Mouse (Mus musculus) intestine, embryonic 16.5 days (tissue): ENCODE measurements around the gene Rab3a. TPM values are rescaled to one million over a fixed set of nuclear protein-coding genes. Genes with fewer than 3 reads are reported as not detected.

Experiments used
- ATAC-seq: fragments of 200-750 bp; cut with Nextera tagmentation; 2 replicates; pipeline ENCODE4 v1.8.0; 2017; ENCODE audit warnings: moderate TSS enrichment, moderate library complexity
- H3K27ac ChIP-seq: fragments of 300-500 bp; sonication (generic); 2 replicates; pipeline ENCODE4 v1.5.1; 2014; ENCODE audit warnings: mild to moderate bottlenecking, low read length
- H3K27me3 ChIP-seq: fragments of 300-500 bp; sonication (generic); replicated peaks from 2 replicates; pipeline ENCODE4 v1.6.1; 2014; ENCODE audit warnings: low read length, control low read depth, mixed read lengths; ENCODE audit not compliant: control insufficient read depth, insufficient read depth
- H3K36me3 ChIP-seq: fragments of 300-500 bp; sonication (generic); 2 replicates; pipeline ENCODE4 v1.6.1; 2014; ENCODE audit warnings: low read length, control low read depth; ENCODE audit not compliant: control insufficient read depth, insufficient read depth
- H3K4me1 ChIP-seq: fragments of 300-500 bp; sonication (generic); 2 replicates; pipeline ENCODE4 v1.6.1; 2014; ENCODE audit warnings: low read length, control low read depth, mixed read lengths; ENCODE audit not compliant: control insufficient read depth, insufficient read depth
- H3K4me2 ChIP-seq: fragments of 300-500 bp; sonication (generic); 2 replicates; pipeline ENCODE4 v1.6.1; 2014; ENCODE audit warnings: low read depth, low read length, control low read depth
- H3K4me3 ChIP-seq: fragments of 300-500 bp; sonication (generic); 2 replicates; pipeline ENCODE4 v1.5.1; 2014; ENCODE audit warnings: mild to moderate bottlenecking, low read length
- H3K9ac ChIP-seq: fragments of 300-500 bp; sonication (generic); 2 replicates; pipeline ENCODE4 v1.6.1; 2014; ENCODE audit warnings: low read depth, low read length
- H3K9me3 ChIP-seq: fragments of 300-500 bp; sonication (generic); 2 replicates; pipeline ENCODE4 v1.6.1; 2016; ENCODE audit warnings: low read length, control low read depth; ENCODE audit not compliant: control insufficient read depth
- WGBS: fragments of 180-500 bp; shearing (Covaris S2); extraction: QIAGEN DNeasy Blood & Tissue Kit; methylation state at CpG from one replicate; pipeline ENCODE4 v1.1.7; 2014; 5-methylcytosine and 5-hydroxymethylcytosine counted together
- polyA plus RNA-seq: library from polyadenylated mRNA; unstranded; fragments of >200 nt; fragmentation: Nextera tagmentation; extraction: Ambion mirVana; gene quantifications from 2 replicates; pipeline ENCODE4 v1.2.1, GENCODE M21; 2015

Rab3a gene
- polyA plus RNA-seq, 1 experiment from 2014 or later, result 25.6 TPM

DNA sequence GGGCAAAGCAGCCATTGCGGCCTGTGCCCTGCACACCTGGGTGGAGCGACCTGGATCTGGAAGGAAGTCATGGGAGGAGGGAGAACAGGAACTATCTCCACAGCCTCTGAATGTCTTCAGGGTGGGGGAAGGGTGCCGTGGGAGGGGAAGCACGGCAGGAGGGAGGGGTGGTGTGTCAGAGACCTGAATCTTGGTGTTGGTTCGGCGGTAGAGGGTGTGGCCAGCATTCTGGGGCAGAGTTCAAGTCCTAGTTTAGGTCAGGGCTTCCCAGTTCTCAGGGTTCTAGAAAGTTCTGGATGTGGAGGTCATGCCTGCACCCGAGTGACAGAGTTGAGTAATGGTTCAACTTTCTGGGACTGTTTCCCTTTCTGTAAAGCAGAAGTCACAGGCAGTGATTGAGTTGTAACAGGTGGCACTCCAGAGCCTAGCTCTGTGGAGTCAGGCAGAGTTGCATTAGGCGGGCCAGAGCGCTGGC, 34.6 kb upstream of the Rab3a start:
- no peak overlapping the region for H3K4me2 ChIP-seq
- no peak overlapping the region for H3K9ac ChIP-seq
- H3K4me3 ChIP-seq, result no peak overlapping the region
- H3K4me1 ChIP-seq, result peaks cover 12% of the 10 kb centered on the region
- H3K9me3 ChIP-seq, result no peaks in the 10 kb centered on the region
- no peaks in the 10 kb centered on the region for H3K27me3 ChIP-seq
- H3K27ac ChIP-seq, result peak overlapping the region; percentile 20; the same call in 1 of the 2 replicates
- H3K36me3 ChIP-seq, result no peaks in the 10 kb centered on the region
- peak; percentile 20 for ATAC-seq
- 46% methylated on average over 9 of the region's 9 CpGs for WGBS

GRCm38 (mm10) chr8:70720739-70721138, 33.7 kb upstream of the Rab3a start:
- no peak for ATAC-seq

DNA sequence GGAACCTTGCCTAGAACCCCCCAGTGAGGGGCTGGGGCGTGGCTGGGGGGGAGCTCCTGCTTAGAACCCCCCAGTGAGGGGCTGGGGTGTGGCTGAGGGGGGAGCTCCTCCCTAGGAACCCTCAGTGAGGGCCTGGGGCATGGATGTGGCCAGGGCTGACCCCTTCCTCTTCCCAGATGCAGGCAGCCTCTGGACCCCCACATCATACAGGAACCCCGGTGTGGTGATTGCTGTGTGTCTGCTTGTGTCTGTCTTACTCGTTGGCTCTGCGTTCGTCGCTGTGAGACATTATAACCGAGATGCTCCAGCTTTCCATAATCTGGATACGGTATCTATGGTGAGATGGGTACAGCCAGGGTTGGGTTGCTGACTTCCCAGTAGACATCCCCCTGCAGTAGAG, 32.9 kb upstream of the Rab3a start:
- Histone ChIP-seq H3K9me3 (no peaks in the 10 kb centered on the region), H3K4me3 (no peak overlapping the region), H3K4me1 (peaks cover 12% of the 10 kb centered on the region), H3K36me3 (no peaks in the 10 kb centered on the region), H3K4me2 (no peak overlapping the region), H3K27me3 (0 out of 2 replicates have a peak, but pooled peaks cover 1% of the 10 kb centered on the region), H3K9ac (0 out of 2 replicates have a peak overlapping the region, but pooled peaks have one; percentile 19), H3K27ac (no peak overlapping the region)
- WGBS, result 89% methylated on average over 8 of the region's 8 CpGs
- ATAC-seq, result no peak

More at GRCm38 (mm10) chr8:70720739-70721138, 33.7 kb upstream of the Rab3a start:
- no peak overlapping the region for H3K27ac ChIP-seq
- H3K4me1 ChIP-seq, result peaks cover 12% of the 10 kb centered on the region
- H3K36me3 ChIP-seq, result no peaks in the 10 kb centered on the region
- no peak overlapping the region for H3K9ac ChIP-seq
- no peaks in the 10 kb centered on the region for H3K27me3 ChIP-seq
- H3K4me2 ChIP-seq, result no peak overlapping the region
- H3K4me3 ChIP-seq, result no peak overlapping the region
- WGBS, result 6% methylated on average over 3 of the region's 3 CpGs
- no peaks in the 10 kb centered on the region for H3K9me3 ChIP-seq

DNA sequence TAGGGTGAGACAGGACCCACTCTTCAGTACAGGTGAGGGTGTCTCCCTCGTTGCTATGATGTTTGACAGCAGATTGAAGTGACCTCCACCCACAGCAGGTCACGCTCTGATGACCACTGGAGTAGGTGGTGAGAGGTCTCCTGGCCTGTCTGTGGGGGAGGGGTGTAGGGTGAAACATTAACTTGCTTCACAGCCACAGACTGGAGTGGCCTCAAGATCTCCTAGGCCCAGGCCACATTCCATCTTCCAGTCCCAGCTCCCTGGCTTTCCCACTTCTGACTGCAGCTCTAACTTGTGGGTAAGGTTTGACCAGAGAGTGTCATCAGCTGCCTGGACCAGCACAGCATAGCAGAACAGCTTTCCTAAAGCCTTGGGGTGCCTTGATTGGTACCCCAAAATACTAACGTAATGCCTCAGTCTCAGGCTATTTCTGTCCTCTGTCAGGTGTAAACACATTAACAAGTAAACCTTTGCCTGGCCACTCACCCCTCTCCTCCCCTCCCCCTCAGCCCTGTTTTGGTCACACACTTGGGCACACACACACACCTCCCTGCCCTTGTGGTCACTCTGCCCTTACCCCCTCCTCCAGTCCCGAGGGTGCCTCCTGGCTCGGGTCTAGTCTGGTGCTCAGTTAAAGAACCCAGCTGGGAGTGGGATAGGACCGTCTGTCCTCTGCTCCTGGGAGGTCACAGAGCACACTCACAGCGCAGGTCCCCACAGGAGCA, 30.8 kb upstream of the Rab3a start, which contains the start of gene Pde4c:
Pde4c (plus strand) TSS at position 235 of the 725 bp plus-strand sequence.
- Histone ChIP-seq H3K9ac (peak within 1 kb of the TSS; percentile 33), H3K4me1 (peaks cover 12% of the 10 kb centered on the region), H3K27me3 (0 out of 2 replicates have a peak, but pooled peaks cover 3% of the 10 kb centered on the region), H3K4me3 (no peak within 1 kb of the TSS), H3K36me3 (no peaks in the 10 kb centered on the region), H3K9me3 (no peaks in the 10 kb centered on the region), H3K4me2 (no peak within 1 kb of the TSS), H3K27ac (no peak within 1 kb of the TSS)
- WGBS, result 39% methylated on average over 7 of the region's 7 CpGs
- ATAC-seq, result peak; percentile 71

GRCm38 (mm10) chr8:70724216-70724615, 30.3 kb upstream of the Rab3a start:
- ATAC-seq, result no peak
- H3K27me3 ChIP-seq, result 0 out of 2 replicates have a peak, but pooled peaks cover 7% of the 10 kb centered on the region
- H3K4me2 ChIP-seq, result no peak overlapping the region
- H3K36me3 ChIP-seq, result no peaks in the 10 kb centered on the region
- no peak overlapping the region for H3K27ac ChIP-seq
- H3K4me1 ChIP-seq, result peaks cover 12% of the 10 kb centered on the region
- H3K9me3 ChIP-seq, result no peaks in the 10 kb centered on the region
- WGBS, result 78% methylated on average over 12 of the region's 12 CpGs
- H3K9ac ChIP-seq, result peak overlapping the region; percentile 33; the same call in 1 of the 2 replicates
- no peak overlapping the region for H3K4me3 ChIP-seq

DNA sequence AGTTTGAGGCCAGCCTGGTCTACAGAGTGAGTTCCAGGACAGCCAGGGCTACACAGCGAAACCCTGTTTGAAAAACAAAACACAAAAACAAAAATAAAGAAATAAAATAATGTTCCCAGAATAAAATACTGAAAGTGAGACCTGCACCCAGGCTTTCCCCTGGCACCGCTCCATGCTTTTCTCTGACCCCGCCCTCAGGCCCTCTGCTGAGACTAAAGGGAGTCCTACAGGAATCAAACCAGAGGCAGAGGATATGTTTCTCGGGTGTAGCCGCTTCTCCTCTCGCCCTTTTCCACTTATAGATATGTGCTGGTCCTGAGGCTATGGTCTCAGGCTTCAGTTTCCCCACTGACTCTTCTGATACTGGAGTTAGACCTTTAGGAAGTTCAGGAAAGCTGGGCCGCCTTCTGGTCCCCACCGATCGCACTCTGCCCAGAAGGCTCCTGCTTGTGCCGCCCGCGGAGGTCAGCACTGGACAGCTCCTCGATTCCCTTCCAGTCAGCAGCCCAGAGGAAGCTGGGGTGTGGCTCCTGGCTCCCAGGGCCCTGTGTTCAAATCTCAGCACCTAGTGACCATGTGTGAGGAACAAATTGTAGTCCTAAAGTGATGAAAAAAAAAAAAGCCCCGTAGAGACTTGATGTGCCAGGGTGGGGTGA, 28.6 kb upstream of the Rab3a start:
- no peak overlapping the region for H3K27ac ChIP-seq
- H3K4me3 ChIP-seq, result no peak overlapping the region
- H3K4me2 ChIP-seq, result no peak overlapping the region
- WGBS, result 31% methylated on average over 14 of the region's 14 CpGs
- H3K9ac ChIP-seq, result no peak overlapping the region
- H3K4me1 ChIP-seq, result peaks cover 17% of the 10 kb centered on the region
- peaks cover 11% of the 10 kb centered on the region; the same call in 1 of the 2 replicates for H3K27me3 ChIP-seq
- no peaks in the 10 kb centered on the region for H3K36me3 ChIP-seq
- ATAC-seq, result no peak
- no peaks in the 10 kb centered on the region for H3K9me3 ChIP-seq

DNA sequence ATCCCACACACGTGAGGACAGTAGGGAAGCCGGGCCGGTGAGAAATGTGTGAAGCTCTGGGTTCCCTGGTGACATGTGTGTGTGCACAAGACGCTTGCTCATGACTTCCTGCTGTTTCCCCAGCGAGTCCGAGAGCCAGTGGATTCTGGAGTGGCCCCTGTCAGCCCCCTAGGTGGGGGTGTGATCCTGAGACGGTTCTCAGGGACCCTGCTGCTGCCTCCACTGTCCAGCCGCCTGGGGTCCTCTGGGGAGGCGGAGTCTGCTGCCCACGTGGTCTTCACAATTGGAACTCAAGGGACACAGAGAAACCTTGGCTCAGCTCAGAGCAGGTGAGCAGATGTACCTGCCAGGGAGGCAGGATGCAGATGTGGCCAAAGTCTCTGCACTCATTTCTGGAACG, 27.8 kb upstream of the Rab3a start:
- no peak for ATAC-seq
- Histone ChIP-seq H3K36me3 (no peaks in the 10 kb centered on the region), H3K4me1 (peaks cover 17% of the 10 kb centered on the region), H3K4me2 (no peak overlapping the region), H3K4me3 (no peak overlapping the region), H3K27me3 (peaks cover 11% of the 10 kb centered on the region; the same call in 1 of the 2 replicates), H3K27ac (no peak overlapping the region), H3K9me3 (no peaks in the 10 kb centered on the region), H3K9ac (no peak overlapping the region)
- 44% methylated on average over 11 of the region's 11 CpGs for WGBS

- peak overlapping the region; percentile 46 for H3K4me3 ChIP-seq
- ATAC-seq, result peak; percentile 56
- peak overlapping the region; percentile 59 for H3K9ac ChIP-seq
- no peak overlapping the region for H3K27ac ChIP-seq
- H3K4me1 ChIP-seq, result 0 out of 2 replicates have a peak, but pooled peaks cover 6% of the 10 kb centered on the region
- H3K4me2 ChIP-seq, result peak overlapping the region; percentile 67
- H3K27me3 ChIP-seq, result peaks cover 11% of the 10 kb centered on the region; the same call in 1 of the 2 replicates
- WGBS, result 5% methylated on average over 34 of the region's 34 CpGs
- no peaks in the 10 kb centered on the region for H3K9me3 ChIP-seq
- H3K36me3 ChIP-seq, result no peaks in the 10 kb centered on the region
Observed at GRCm38 (mm10) chr8:70729808-70730475, 24.5 kb upstream of the Rab3a start.

GRCm38 (mm10) chr8:70730956-70731355, 23.5 kb upstream of the Rab3a start:
- no peak for ATAC-seq
- WGBS, result 86% methylated on average over 4 of the region's 4 CpGs
- H3K4me3 ChIP-seq, result no peak overlapping the region
- H3K4me1 ChIP-seq, result 0 out of 2 replicates have a peak, but pooled peaks cover 6% of the 10 kb centered on the region
- no peaks in the 10 kb centered on the region for H3K36me3 ChIP-seq
- H3K9me3 ChIP-seq, result no peaks in the 10 kb centered on the region
- H3K9ac ChIP-seq, result no peak overlapping the region
- no peak overlapping the region for H3K4me2 ChIP-seq
- no peak overlapping the region for H3K27ac ChIP-seq
- peaks cover 11% of the 10 kb centered on the region; the same call in 1 of the 2 replicates for H3K27me3 ChIP-seq
